Mouse (Mus musculus): ENCODE measurements around the gene Gp2. TPM values are rescaled to one million over a fixed set of nuclear protein-coding genes. Genes with fewer than 3 reads are reported as not detected.

Gene Gp2
- total and polyA plus RNA-seq, 3 experiments = 0.08 TPM; not detected in 2

GRCm38 (mm10) chr7:119418523-119418922 lies 40.6 kb downstream of the Gp2 start:
- Histone ChIP-seq H3K27me3 (ENCODE audit: control insufficient read depth, insufficient read depth, low read length) (no peaks in the 10 kb centered on the region), H3K79me2 (replicated peaks; ENCODE audit: control insufficient read depth, insufficient read depth, low read length) (no peaks in the 10 kb centered on the region), H3K4me1 (ENCODE audit: control insufficient read depth, insufficient read depth, low read length) (no peaks in the 10 kb centered on the region), H3K27ac (no peak overlapping the region), H3K9ac (ENCODE audit: low read depth, low read length) (no peak overlapping the region), H3K36me3 (ENCODE audit: control insufficient read depth, insufficient read depth, low read length) (no peaks in the 10 kb centered on the region), H3K4me3 (no peak overlapping the region)
- 50% methylated on average over 1 of the region's 1 CpGs for WGBS
- TF ChIP-seq POLR2A (IDR thresholded peaks at IDR 0.05; ENCODE audit: insufficient read depth, low read depth, low read length) = no peak
- no peak for TF ChIP-seq EP300 (IDR thresholded peaks at IDR 0.05; ENCODE audit: insufficient read depth, low read depth, low read length)
- TF ChIP-seq CTCF (IDR thresholded peaks at IDR 0.05) = no peak
- DNase-seq = no peak
- intact Hi-C loops (cut with DNase I) = no loop called here

GRCm38 (mm10) chr7:119394050-119394732 lies 64.9 kb downstream of the Gp2 start:
- Histone ChIP-seq H3K9ac (ENCODE audit: low read depth, low read length) (no peak overlapping the region), H3K27ac (no peak overlapping the region), H3K79me2 (replicated peaks; ENCODE audit: control insufficient read depth, insufficient read depth, low read length) (no peaks in the 10 kb centered on the region), H3K4me3 (no peak overlapping the region), H3K27me3 (ENCODE audit: control insufficient read depth, insufficient read depth, low read length) (no peaks in the 10 kb centered on the region), H3K4me1 (ENCODE audit: control insufficient read depth, insufficient read depth, low read length) (no peaks in the 10 kb centered on the region), H3K36me3 (ENCODE audit: control insufficient read depth, insufficient read depth, low read length) (no peaks in the 10 kb centered on the region)
- TF ChIP-seq POLR2A (IDR thresholded peaks at IDR 0.05; ENCODE audit: insufficient read depth, low read depth, low read length) (no peak), CTCF (IDR thresholded peaks at IDR 0.05) (no peak), EP300 (IDR thresholded peaks at IDR 0.05; ENCODE audit: insufficient read depth, low read depth, low read length) (no peak)
- WGBS = 78% methylated on average over 13 of the region's 13 CpGs
- intact Hi-C loops (cut with DNase I) = no loop called here
- no peak for DNase-seq

Other genes with a start within 250 kb of the Gp2 start
- gene Umod, start 20.0 kb upstream of the Gp2 start, total RNA-seq (2021) = not detected
- 0.12 TPM in 1 of 2 replicates, not detected in the other for gene Umod, start 20.0 kb upstream of the Gp2 start, polyA plus RNA-seq (2012; rRNA removed)
- 10 to 100 TPM; 12.3 to 16.2 TPM for gene Acsm5, start 60.2 kb upstream of the Gp2 start, total RNA-seq (2021)
- 3.4 and 3.6 TPM in 2 replicates for gene Acsm5, start 60.2 kb upstream of the Gp2 start, polyA plus RNA-seq (2012; rRNA removed)
- gene Pdilt, start 64.2 kb upstream of the Gp2 start, total RNA-seq (2021) = not detected
- gene Pdilt, start 64.2 kb upstream of the Gp2 start, polyA plus RNA-seq (2012; rRNA removed) = 0.06 TPM in 1 of 2 replicates, not detected in the other
- gene Acsm2, start 95.1 kb upstream of the Gp2 start, total RNA-seq (2021) = not detected
- not detected in 2 replicates for gene Acsm2, start 95.1 kb upstream of the Gp2 start, polyA plus RNA-seq (2012; rRNA removed)
- not detected for gene Acsm1, start 147.7 kb upstream of the Gp2 start, total RNA-seq (2021)
- gene Acsm1, start 147.7 kb upstream of the Gp2 start, polyA plus RNA-seq (2012; rRNA removed) = 0.15 and 0.86 TPM in 2 replicates
- gene Acsm4, start 230.7 kb upstream of the Gp2 start, total RNA-seq (2021) = not detected
- gene Acsm4, start 230.7 kb upstream of the Gp2 start, polyA plus RNA-seq (2012; rRNA removed) = not detected in 2 replicates

All from heart, adult 2 months (tissue).